Mouse (Mus musculus) cerebellum, adult 2 months (tissue): ENCODE data around the gene Fam163a.

ENCODE experiments used
- CTCF ChIP-seq: fragments of 200-500 bp; IDR thresholded peaks from 2 replicates; pipeline ENCODE4 v1.5.1; 2011; ENCODE audit warnings: low read depth, mild to moderate bottlenecking, control low read depth, low read length, moderate library complexity, borderline replicate concordance; ENCODE audit not compliant: insufficient read depth
- POLR2A ChIP-seq: fragments of 200-500 bp; IDR thresholded peaks from 2 replicates; pipeline ENCODE4 v1.6.1; 2011; ENCODE audit warnings: low read length, control low read depth, borderline replicate concordance; ENCODE audit not compliant: insufficient read depth

DNA sequence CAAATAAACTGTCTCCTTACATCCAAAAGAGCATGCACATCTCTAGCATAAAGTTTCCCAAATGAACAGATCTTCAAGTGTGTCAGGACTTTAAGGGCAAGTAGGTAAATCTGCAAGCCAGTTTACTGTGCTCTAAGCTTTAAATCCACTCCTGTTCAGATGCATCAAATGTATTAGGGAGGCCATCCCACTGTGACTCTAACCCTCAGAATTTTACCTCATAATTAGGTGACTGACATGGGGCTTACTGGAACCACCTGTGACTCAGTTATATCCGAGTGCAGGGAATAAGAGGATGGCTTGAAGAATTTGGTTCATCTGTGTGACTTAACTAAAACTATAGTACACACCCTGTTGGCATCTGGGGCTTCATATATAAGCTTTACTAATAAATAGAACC lies 170.2 kb downstream of the Fam163a start:
- TF ChIP-seq CTCF: no peak
- TF ChIP-seq POLR2A: no peak
